Mouse (Mus musculus) WW6 (cell line): ENCODE results near the gene Gpc1.

Source experiments
- DNase-seq: peaks from one replicate; pipeline ENCODE4 v3.0.0-alpha.2; 2013; ENCODE audit warnings: low read depth, low spot score

Gene Gpc1

DNA sequence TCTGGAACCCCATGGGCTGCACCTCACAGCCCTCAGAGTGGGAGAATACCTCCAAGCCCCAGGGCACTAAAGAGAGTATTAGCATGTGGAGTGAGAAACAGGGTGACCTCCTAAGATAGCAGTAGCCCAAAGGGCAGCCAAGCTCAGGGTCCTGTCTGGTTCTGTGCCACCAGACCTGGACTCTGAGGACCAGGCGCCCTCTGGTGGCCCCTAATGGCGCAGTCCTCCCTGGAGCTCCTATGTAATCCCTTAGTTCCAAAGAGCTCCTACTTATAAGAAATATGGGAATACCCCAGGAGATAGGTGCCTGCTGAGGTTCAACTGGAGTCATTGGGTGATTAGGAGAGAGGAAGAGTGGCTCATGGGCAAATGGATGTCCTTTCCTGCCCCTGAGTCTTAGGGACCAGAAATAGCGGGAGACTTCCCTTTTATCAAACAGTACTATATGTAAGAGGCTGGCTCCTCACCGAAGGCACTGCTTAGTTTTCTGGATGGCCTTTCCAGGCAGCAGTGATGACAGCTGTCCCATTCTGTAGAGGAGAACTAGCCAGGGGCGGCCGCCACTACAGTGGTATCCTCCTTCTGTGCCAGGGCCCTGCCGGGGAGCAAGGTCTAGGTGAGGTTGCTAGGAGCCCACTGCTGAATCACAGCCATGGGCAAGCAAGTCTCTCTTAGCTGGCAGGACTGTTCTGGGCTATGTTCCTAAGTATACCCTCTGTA lies 2.7 kb downstream of the Gpc1 start:
- no peak for DNase-seq

DNA sequence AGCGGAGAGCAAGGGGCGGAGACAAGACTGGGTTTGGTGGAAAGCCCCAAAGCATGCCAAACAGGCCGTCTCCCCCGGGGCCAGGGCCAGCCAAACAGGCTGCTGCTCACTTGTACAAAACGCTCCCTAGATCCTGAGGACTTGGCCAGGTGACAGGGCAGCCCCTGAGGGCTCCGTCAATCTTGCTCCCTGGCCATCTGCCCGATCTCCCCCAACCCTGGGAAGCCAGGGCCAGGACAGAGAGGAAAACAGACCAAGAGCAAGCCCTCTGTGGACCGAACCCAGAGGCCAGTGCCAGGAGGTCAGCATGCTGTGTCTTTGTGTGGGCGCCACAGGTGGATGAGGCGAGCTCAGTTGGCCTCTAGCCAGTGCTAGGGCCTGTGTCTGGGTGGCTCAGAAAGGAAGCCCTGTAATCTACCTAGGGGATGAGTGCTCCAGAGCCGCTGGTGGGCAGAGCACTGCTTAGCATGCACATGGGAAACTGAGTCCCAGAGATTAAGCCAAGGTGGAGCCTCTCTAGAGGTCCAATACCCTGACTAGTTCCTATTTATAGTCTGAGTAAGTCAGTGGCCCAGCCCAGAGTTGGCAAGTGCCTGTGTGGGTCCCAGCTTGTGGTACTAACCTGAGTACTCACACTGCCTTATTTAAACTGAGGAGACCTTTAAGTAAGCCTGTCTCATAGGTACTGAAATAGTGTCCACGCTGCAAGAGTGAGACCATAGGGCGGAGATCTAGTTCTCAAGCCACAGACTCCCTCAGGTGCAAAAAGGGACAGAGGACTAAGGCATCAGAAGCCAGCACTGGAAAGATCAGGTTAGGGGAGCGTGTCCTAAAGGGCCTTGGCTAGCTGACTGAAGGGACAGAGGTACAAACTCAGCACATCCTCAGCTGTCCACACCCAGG lies 6.7 kb downstream of the Gpc1 start:
- DNase-seq: no peak

DNA sequence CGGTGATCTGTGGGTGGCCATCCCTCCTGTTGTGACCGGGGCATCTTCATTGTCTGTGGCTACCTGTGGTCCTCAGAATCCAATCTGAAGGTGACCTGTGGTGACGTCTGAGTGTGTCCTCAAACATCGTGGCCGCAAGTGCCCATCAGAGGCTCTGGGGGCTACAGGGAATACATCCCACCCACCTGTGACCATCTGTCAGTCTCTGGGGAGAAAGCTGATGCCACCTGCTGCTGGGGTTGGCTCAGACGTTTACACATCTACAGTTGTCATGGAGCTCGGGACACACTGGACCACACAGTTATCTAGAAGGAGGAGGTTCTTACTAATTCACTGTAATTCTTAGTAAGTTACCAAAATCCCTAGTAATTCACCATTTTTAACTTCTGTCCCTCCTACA lies 7.8 kb downstream of the Gpc1 start:
- no peak for DNase-seq

DNA sequence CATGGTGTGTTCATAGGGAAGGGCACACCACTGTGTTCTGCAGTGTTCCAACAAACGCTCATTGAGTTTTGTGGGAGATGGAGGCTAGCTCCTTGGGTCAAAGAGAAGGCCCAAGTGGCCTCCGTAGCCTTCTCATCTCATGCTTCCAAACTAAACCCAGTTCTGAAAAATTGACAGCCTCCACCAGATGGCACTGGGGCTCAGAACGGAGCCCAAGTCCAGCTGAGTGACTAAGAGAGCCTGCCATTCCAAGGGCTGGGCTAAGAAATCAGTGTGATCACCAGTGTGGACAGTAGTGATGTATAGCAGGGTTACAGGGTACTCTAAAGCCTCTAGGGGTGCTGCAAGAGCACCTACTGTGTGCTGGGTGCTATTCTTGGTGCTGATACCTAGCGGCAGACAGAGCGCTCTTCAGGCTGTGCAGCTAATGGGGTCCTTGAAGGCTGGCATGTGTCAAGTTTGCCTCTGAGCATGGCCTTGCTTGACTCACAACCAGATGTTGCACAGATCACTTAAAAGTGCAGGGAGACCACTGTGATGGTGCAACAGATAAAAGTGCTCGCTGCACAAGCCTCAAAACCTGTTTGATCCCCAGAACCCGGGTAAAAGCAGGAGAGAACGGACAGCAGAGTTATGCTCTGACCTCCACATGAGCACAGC lies 8.9 kb downstream of the Gpc1 start:
- no peak for DNase-seq

DNA sequence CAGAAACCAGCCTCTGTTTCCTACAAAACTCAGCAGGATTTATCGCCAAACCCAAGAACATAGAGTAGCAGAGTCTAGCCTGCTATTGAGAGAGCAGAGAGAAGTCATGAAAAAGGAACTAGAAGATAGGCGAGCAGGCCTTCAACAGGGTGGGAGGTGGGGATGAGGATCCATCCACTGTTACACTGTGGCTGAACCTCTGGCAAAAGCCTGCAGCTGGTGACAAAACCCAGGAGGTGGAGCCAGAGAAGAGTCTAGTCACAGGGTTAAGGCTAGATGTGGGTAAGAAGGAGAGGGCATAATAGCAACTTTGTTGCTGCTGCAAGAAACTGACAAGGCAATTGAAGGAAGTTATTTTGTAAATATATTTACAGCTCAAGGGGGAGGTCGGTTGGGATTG lies 10.0 kb downstream of the Gpc1 start:
- DNase-seq: no peak

DNA sequence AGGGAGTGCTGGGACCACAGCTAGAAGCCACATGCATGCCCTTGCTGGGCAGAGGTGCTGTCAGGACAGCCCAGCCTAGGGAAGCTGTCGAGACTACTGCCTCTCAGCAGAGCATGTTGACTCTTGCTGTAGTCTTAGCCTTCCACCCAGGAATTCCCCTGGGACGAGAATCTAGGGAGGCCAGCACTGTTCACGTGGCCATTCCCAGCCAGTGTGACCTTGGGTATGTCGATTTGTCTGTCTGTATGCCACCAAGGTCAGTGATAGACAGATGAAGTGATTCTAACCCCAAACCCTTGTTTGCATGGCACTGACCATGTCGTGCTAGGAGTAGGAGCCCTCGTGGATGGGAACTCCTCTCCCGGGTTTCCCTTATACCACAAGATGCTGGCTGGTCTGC lies 14.4 kb downstream of the Gpc1 start:
- no peak for DNase-seq

DNA sequence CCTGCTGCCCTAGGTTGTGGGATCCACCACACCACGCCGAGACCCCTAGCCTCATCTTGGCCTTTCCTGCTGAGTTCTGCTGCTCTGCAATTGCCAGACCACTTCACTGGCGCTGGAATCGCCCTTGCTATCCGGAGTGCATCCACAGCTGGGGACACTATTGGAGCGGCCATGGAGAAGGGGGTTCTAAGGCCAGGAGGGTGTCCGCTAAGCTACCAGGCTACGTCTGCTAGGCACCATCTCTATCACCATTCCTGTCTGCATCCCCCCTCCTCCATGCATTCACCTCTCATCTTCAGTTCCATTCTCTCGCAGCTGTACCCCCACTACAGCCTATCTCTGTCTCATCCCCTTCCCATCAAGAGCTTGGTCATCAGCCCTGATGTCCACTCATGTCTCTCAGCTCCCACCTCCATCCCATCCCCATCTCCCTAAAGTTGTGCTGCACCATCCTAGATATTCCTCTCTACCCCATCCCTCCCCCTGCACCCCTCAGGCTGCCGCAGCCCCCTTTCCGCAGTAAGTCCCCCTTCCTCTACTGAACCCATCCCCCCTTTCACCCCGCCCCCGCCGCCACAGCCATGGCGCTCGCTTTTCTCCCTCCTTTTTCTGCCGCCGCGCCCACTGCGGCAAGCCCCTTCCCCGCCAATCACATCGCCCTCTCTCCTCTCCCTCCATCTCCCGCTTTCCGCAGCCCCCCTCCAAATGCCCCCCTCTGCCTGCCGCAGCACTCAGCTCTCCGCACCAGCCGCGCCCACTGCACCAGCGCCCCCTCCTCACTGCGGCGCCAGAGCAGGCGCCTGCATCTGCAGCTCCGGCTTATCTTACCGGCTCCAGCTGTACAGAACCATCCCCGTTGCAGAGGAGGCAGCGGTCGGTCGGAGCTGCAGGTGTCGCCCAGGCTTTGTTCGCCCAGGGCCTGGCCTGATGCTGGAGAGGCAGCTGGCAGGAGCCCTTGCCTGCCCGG lies 16.7 kb downstream of the Gpc1 start:
- DNase-seq: no peak

DNA sequence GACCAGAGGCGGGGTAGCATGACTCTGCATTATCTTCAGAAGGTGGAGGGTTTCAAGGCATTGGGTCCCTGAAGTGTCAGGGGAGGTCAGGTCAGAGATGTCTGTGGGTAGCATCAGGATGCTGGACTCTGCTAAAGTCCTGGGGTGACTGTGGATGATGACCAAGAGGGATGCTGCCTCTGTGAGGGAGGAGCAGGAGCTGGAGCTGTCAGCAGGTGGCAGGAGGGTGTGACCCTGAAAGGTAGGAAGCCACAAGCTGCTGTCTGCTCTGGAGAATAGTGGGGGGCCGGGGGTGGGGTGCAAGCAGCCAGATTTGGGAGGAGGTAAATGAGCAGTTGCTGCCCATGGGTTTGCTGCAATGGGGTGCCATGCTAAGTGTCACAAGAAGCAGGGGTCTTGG lies 18.0 kb downstream of the Gpc1 start:
- DNase-seq: no peak

DNA sequence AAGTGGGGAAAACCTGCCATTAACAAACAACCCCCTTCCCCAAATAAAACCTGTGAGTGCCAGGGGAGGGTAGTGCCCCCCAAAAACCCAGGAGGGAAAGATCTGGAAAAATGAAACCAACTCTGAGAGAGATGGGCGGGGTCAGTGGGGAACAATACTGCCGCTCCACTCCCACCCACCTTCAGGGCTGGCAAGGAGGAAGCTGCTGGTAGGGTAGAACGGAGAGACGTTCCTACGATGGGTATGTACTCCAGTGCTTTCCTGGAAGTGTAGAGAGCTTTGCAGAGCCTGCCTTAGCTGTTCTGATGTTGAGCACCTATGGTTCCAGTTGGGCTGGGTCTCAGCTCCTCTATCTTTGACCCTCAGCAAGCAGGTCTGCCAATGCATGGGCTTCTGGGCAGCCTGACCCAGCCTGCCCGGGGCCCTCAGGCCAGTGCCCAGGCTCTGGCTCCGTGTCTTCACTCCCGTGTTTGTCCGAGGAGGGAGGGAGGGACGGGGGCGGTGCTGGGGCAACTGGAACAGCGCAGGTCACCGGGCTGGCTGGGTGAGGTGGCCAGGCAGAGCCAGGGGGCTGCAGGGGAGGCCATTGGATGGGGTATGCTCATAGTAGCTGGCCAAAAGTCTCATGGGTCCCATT lies 18.6 kb downstream of the Gpc1 start:
- DNase-seq: no peak

DNA sequence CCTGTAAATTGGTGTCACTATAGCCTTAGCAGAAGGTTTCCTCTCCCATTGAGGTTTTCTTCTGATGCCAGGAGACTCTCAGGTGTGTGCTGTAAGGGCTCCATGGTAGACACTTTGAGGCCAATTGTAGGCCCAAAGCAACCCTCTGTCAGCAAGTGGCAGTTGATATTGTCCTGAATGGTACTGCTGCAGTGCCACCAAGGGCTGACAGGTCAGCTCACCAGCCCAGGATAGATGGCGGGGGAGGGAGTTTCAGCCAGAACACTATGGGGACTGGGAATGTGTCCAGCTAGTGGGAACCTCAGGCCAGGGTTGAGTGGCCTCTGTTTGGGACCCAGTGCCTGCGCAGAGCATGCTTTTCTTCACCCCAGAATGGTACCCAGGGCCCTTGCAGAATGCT lies 21.0 kb downstream of the Gpc1 start:
- DNase-seq: no peak

DNA sequence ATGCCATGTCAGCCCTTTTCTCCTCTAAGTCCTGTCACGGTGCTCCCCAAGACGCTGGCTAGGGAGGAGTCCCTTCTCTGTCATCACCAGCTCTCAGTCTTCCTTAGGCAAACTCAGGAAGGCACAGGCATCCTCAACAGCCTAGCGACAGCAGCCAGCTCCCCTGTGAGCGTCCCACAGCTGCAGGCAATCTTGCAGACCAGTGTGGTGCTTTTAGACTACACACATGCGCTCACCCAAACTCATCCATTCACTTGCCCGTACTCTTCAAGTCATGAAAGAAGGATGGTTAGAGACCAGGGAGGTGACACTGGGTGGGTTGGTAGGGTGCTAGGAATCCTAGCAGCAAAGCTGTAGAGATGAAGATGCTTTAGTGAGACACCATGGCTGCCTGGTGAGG lies 30.1 kb downstream of the Gpc1 start:
- no peak for DNase-seq

DNA sequence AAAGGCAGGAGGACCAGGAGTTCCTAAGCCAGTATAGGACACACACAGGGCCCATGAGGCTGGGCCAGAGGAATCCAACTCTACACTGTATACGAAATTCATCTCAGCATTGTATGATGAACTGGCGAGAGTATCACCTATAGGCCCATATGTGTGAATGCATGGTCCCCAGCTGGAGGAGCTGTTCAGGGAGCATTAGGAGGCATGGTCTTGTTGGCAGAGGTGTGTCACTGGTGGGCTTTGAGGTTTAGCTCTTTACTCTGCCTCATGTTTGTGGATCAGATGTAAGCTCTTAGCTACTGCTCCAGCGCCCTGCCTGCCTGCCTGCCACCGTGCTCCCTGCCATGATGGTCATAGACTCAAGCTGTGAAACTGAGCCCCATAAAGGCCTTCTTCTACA lies 31.8 kb downstream of the Gpc1 start:
- DNase-seq: no peak

DNA sequence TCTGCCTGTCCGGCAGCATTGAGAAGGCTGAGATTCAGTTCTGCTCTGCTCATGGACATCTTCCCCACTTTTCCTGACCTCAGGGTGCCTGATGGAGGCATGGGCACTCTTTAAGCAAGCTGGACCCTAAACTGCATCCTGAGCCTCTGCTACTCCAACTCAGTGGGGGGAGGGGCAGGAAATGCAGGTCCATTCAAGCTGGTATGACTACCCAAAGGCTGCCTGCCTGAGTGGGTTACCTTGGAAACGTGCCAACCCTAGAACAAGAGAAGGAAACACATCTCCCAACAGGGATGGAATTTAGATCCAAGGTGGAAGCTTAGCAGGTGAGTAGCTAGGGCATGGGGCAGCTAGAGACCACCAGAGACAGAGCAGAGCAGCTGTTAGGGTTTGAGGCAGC lies 34.7 kb downstream of the Gpc1 start:
- no peak for DNase-seq

DNA sequence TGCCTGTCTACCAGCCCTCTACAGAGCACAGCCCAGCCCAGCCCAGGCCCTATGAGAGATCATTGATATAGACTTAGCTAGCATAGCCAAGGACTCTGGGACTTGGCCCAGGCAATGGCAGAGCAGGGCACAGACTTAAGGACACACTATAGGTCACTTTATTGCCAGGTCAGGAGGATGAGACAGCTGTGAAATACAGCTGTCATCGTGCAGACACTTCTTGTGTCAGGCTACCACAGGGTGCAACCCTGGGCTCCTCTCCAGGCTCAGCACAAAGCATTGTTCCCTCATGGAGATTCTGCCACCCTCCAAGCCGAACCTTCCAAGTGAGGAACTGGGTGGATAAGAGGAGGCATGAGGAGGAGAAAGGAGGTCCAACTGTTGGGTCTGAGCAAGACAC lies 38.5 kb downstream of the Gpc1 start:
- no peak for DNase-seq

DNA sequence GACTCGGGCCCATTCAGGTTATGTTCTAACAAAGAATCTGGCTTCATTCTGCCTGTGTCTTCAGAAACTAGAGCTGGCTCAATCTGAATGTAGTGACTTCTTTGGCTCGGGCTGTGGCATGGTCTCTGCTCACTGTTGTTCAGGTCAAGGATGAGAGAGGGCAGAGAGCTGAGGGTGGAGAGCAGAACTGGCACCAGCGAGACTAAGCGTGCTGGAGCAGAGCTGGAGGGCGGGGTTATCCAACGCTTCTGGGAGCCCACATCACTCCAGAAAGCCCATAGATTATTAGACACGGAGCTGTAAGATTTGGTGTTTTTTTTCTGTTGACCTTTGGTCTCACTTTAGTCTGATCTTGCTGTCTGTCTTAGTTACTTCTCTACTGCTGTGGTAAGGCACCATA lies 41.2 kb downstream of the Gpc1 start:
- DNase-seq: no peak

DNA sequence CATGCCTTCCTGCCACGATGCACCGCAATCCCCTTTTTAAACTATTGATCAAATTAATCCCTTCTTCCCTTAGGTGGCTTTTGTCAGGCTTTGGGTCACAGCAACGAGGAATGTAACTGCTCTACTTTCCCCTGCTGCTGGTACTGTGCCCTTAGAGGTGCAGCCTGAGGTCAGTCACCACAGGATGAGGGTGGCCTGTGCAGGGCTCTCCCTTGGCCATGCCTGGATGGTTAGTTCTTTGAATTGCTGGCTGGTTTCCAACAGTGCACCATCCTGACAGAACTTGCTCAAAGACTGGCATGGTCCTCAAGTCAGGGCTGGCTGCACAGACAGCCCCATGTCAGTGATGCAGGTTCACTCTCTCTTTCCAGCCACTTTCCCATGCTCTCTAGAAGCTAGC lies 42.6 kb downstream of the Gpc1 start:
- no peak for DNase-seq

DNA sequence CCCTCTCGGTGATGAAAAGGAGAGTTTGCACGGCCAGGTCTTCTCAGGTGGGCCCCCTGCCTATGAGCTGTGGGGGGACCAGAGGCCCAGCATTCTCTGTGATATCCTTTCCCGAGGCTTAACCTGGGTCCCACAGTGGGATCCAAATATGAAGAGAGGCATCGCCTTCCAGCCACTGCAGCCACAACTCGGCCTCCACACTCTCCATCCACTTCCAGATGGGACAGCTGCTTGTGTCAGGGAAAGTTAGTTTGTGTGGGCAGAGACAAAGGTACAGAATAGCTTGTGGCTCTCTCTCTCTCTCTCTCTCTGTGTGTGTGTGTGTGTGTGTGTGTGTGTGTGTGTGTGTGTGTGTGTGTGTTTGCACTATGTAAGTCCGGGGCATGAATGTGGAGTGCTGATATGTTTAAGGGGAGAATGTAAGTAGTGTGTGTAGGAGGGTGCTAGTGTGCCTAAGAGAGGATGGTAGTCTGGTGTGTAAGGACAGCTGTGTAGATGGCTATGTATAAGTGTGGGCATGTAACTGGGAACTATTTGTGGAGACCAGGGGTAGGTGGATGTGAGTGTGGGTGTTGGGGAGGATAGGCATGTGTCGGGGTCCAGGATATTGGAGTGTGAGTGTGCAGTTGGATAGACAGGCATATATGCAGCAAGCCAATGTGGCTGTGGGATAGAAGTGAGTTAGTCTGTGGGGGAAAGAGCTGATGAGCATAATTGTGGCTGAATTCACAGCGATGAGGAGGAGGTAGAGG lies 44.1 kb downstream of the Gpc1 start:
- DNase-seq: no peak

DNA sequence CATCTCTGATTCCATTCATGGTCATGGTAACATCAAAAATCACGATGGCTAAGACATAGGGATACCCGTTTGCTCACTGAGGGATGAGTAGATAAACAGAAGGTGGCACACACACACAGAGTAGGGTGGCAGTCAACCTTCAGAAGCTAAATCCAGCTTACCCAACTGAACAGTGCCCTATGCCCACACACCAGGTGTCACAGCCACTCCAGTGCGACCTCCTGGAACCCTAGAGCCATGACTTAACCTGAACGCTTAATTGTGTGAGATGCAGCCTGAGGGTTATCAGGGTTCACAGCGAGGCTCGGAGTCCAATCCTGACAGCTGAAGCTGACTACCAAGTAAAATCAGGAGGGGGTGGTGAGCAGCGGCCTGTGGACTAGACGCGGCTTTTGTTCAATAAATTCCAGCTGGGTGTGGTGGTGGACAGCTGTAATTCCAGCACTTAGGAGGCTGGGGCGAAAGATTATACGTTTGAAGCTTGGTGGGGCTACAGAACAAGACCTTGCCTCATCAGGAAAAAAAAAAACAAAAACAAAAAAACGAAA lies 46.1 kb downstream of the Gpc1 start:
- no peak for DNase-seq

DNA sequence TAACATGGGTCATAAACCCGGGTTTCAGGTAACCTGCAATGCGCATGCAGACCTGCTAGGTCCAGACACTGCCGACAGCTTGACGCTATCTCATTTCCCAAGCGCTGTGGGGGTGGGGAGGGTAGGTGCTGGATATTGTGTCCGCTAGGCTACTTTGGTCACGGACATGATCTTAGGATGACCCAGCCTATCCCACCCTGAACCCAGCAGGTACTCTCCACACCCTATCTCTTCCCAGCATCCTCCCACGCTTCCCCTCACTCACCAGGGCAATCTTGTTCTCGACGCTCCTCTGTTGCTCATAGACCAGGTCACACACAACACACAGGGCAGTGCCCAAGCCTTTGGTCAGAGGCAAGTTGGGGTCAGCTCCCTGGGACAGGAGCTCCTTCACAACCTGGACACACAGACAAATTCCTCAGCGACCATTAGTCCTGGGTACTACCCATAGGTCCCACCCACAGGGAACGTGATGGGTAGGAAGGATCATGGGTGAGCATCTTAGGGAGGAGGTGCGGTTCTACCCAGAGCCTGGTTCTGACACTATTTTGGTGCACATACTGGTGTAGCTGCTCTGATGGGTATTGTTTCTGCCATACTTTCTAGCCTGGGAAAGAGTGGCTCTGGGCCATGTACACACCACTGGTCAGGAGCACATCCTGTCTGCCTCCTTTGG lies 46.8 kb downstream of the Gpc1 start:
- DNase-seq: no peak
